Mouse (Mus musculus): ENCODE results near the gene Zscan29. TPM values are rescaled to one million over a fixed set of nuclear protein-coding genes. Genes with fewer than 3 reads are reported as not detected.
"Not testable (repeated sequence)": the region's sequence is repeated elsewhere in the genome, so short reads cannot be mapped to it uniquely, and the experiment has no call there.

Zscan29 gene
- total and polyA plus RNA-seq, 3 experiments, result 6.5 to 199 (median 10.2) TPM

DNA sequence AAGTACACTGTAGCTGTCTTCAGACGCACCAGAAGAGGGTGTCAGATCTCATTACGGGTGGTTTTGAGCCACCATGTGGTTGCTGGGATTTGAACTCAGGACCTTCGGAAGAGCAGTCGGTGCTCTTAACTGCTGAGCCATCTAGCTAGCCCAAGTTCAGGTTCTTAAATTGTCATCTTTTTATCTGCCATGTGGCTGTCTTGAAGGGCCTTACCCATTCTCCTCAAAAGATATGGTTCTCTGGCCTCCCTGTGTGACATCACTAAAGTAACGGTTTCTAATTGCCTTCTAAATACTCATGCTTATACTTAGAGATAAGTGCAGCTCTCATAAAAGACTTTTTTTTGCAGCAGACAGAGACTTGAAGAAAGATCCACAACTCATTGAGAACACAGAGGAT, 44.6 kb downstream of the Zscan29 start:
- not testable (repeated sequence) for H3K4me3 ChIP-seq (ENCODE audit: control insufficient read depth in 1 of 2, insufficient read depth in 1 of 2, low read depth in 2 of 2, low read length in 2 of 2); H3K27ac ChIP-seq (ENCODE audit: control insufficient read depth, low read depth, low read length); H3K79me2 ChIP-seq (ENCODE audit: control insufficient read depth, insufficient read depth, low read length, poor library complexity); H3K27me3 ChIP-seq (ENCODE audit: control insufficient read depth in 1 of 2, insufficient read depth in 2 of 2, low read length in 2 of 2); H3K36me3 ChIP-seq (ENCODE audit: control insufficient read depth in 1 of 2, insufficient read depth in 2 of 2, low read length in 2 of 2); H3K9ac ChIP-seq (ENCODE audit: control insufficient read depth, low read depth, low read length, poor library complexity, severe bottlenecking); H3K9me3 ChIP-seq (replicated peaks; ENCODE audit: insufficient read depth, low read length)
- H3K4me1 ChIP-seq (ENCODE audit: control insufficient read depth in 1 of 2, insufficient read depth in 2 of 2, low read length in 2 of 2), result peaks cover 9 to 12% of the 10 kb centered on the region in 2 experiments
- peak in 1 of 2 experiments; percentile 63; a peak in 1 of 4 replicates for TF ChIP-seq EP300 (IDR thresholded peaks at IDR 0.05; ENCODE audit: low read depth in 1 of 2, low read length in 2 of 2)
- TF ChIP-seq SIN3A (IDR thresholded peaks at IDR 0.05; ENCODE audit: low read length), result 0 out of 2 replicates have a peak, but pooled peaks have one; percentile 2
- 0 out of 2 replicates have a peak, but pooled peaks have one; percentile 3 for TF ChIP-seq GATA1 (IDR thresholded peaks at IDR 0.05; ENCODE audit: low read depth, low read length)
- peak; percentile 96 for TF ChIP-seq TBP (IDR thresholded peaks at IDR 0.05; ENCODE audit: low read depth, low read length)
- DNase-seq (ENCODE audit: low read depth, low spot score), result peak; percentile 57

DNA sequence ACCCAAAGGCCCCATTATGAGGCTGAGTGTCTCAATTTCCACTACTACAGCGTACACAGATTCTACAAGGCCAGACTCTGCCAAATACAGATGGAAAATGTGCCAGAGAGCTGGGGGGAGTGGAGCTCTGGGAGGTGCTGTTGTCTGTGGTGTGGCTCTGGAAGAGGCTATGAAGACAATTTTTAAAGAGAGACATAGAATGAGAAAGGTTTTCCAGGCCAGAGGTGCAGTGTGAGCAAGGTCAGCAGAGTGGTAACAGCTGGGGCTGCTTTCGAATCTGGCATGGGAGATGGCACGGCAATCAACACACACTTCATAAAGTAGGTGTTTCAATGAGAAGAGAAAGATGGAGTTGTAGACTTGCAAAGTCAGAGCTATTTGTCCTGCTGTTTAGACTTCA, 51.7 kb downstream of the Zscan29 start:
- no peaks in the 10 kb centered on the region for H3K36me3 ChIP-seq (ENCODE audit: control insufficient read depth in 1 of 2, insufficient read depth in 2 of 2, low read length in 2 of 2)
- no peak for DNase-seq (ENCODE audit: low read depth, low spot score)
- H3K4me3 ChIP-seq (ENCODE audit: control insufficient read depth in 1 of 2, insufficient read depth in 1 of 2, low read depth in 2 of 2, low read length in 2 of 2), result no peak overlapping the region
- H3K4me1 ChIP-seq (ENCODE audit: control insufficient read depth in 1 of 2, insufficient read depth in 2 of 2, low read length in 2 of 2), result peaks cover 0 to 3% of the 10 kb centered on the region in 2 experiments; a peak in 1 of 4 replicates
- no peaks in the 10 kb centered on the region for H3K9me3 ChIP-seq (replicated peaks; ENCODE audit: insufficient read depth, low read length)
- H3K9ac ChIP-seq (ENCODE audit: control insufficient read depth, low read depth, low read length, poor library complexity, severe bottlenecking), result no peak overlapping the region
- peaks cover 7 to 22% of the 10 kb centered on the region in 2 experiments for H3K27me3 ChIP-seq (ENCODE audit: control insufficient read depth in 1 of 2, insufficient read depth in 2 of 2, low read length in 2 of 2)
- no peak overlapping the region for H3K27ac ChIP-seq (ENCODE audit: control insufficient read depth, low read depth, low read length)
- TF ChIP-seq SIN3A (IDR thresholded peaks at IDR 0.05; ENCODE audit: low read length), result no peak
- TF ChIP-seq TBP (IDR thresholded peaks at IDR 0.05; ENCODE audit: low read depth, low read length), result no peak
- no peak for TF ChIP-seq POLR2AphosphoS5 (IDR thresholded peaks at IDR 0.05; ENCODE audit: borderline replicate concordance, low read depth, low read length)
- TF ChIP-seq NELFE (IDR thresholded peaks at IDR 0.05; ENCODE audit: low read depth, low read length), result no peak
- TF ChIP-seq E2F4 (IDR thresholded peaks at IDR 0.05; ENCODE audit: borderline replicate concordance, low read depth, low read length), result no peak
- TF ChIP-seq ZC3H11A (IDR thresholded peaks at IDR 0.05; ENCODE audit: low read depth, low read length), result no peak
- TF ChIP-seq JUND (IDR thresholded peaks at IDR 0.05; ENCODE audit: low read depth, low read length), result no peak
- TF ChIP-seq GABPA (IDR thresholded peaks at IDR 0.05; ENCODE audit: low read depth, low read length), result no peak
- TF ChIP-seq BHLHE40 (IDR thresholded peaks at IDR 0.05; ENCODE audit: borderline replicate concordance, low read depth, low read length), result no peak
- TF ChIP-seq SMC3 (IDR thresholded peaks at IDR 0.05; ENCODE audit: low read depth, low read length), result no peak
- no peak for TF ChIP-seq ETS1 (IDR thresholded peaks at IDR 0.05; ENCODE audit: low read depth, low read length)
- no peak for TF ChIP-seq CTCF (IDR thresholded peaks at IDR 0.05 in 2 of 3, conservative IDR thresholded peaks at IDR 0.05 in 1 of 3; ENCODE audit: control insufficient read depth in 1 of 3, insufficient read depth in 1 of 3, low read depth in 2 of 3, low read length in 3 of 3, poor library complexity in 1 of 3, severe bottlenecking in 1 of 3)
- no peak for TF ChIP-seq GATA1 (IDR thresholded peaks at IDR 0.05; ENCODE audit: low read depth, low read length)
- no peak for TF ChIP-seq MEF2A (IDR thresholded peaks at IDR 0.05; ENCODE audit: extremely low read depth, insufficient replicate concordance, low read depth, low read length, poor library complexity, severe bottlenecking)
- no peak for TF ChIP-seq POLR2A (IDR thresholded peaks at IDR 0.05; ENCODE audit: control insufficient read depth in 1 of 2, insufficient read depth in 1 of 2, low read depth in 1 of 2, low read length in 2 of 2, poor library complexity in 1 of 2)
- no peak for TF ChIP-seq KAT2A (conservative IDR thresholded peaks at IDR 0.05; ENCODE audit: low read depth, low read length)
- TF ChIP-seq MAFK (IDR thresholded peaks at IDR 0.05; ENCODE audit: borderline replicate concordance, low read depth, low read length), result no peak
- H3K79me2 ChIP-seq (ENCODE audit: control insufficient read depth, insufficient read depth, low read length, poor library complexity), result no peaks in the 10 kb centered on the region
